Mouse (Mus musculus) activated CD4-positive, CD25-positive, alpha-beta regulatory T cell, adult 4 months (primary cell): ENCODE results near the gene Grin1. TPM values are rescaled to one million over a fixed set of nuclear protein-coding genes. Genes with fewer than 3 reads are reported as not detected.

Experiments used
- ATAC-seq: one replicate; pipeline ENCODE4 v1.8.0; 2017
- polyA plus RNA-seq, 2 experiments: library from polyadenylated mRNA; unstranded; fragments of 100-300 nt; shearing (Covaris generic); gene quantifications; one replicate each; pipeline ENCODE4 v1.2.1; 2017

Grin1 gene
- polyA plus RNA-seq, 2 experiments from 2014 or later, result not detected

GRCm38 (mm10) chr2:25252331-25252730 is 66.7 kb downstream of the Grin1 start:
- no peak for ATAC-seq

GRCm38 (mm10) chr2:25246183-25247072 is 72.6 kb downstream of the Grin1 start, which contains the start of gene AL732309.1:
Gene AL732309.1 (minus strand): TSS chr2:25246863.
- no peak for ATAC-seq

- no peak for ATAC-seq
These were observed 74.8 kb downstream of the Grin1 start for GRCm38 (mm10) chr2:25244144-25244543.

DNA sequence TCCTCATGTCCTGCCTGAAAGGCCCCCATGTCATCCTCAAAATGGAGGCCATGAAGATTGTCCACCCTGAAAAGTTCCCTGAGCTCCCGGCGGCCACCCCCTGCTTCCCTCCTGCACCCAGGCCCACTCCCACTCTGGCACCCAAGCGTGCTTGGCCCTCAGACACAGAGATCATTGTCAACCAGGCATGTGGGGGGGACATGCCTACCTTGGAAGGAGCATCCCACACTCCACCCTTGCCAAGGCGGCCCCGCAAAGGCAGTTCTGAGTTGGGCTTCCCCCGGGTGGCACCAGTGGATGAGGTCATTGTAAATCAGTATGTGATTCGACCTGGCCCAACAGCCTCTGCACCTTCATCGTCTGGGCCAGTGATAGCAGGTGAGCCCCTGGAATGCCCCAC is 75.6 kb downstream of the Grin1 start:
- ATAC-seq, result no peak

- peak; percentile 67 for ATAC-seq
These were observed 76.9 kb downstream of the Grin1 start, which contains the start of the genes Rnf208 and Cysrt1 for GRCm38 (mm10) chr2:25242101-25242506. Gene Rnf208 (plus strand): TSS chr2:25242255. Gene Cysrt1 (minus strand): TSS chr2:25242452.

DNA sequence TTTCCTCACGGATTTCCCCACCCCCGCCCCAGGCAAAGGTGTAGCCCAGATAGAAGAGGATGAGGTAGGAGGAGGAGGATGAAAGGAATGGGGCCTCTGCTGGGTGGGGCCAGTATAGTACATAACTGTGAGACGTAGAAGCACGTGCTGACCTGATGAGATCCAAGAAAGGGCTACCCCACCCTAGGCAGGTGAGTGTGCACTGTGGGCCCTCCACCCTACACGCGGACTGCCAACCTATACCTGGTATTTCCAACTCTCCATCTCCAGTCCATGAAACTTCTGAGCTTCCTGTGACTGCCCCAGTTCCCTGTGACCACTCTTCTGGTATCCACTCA is 77.6 kb downstream of the Grin1 start:
- ATAC-seq, result peak; percentile 42

Other genes with a start within 250 kb of the Grin1 start
- gene Entpd8, start 238.9 kb downstream of the Grin1 start, polyA plus RNA-seq, result not detected
- 1 to 10 TPM; 1.6 to 1.9 TPM for gene Noxa1, start 224.0 kb downstream of the Grin1 start, polyA plus RNA-seq
- 1 to 10 TPM in 1 of 2 experiments, under 1 TPM in 1; 0.61 to 1.2 TPM for gene Nrarp, start 138.4 kb downstream of the Grin1 start, polyA plus RNA-seq
- gene Tor4a, start 122.3 kb downstream of the Grin1 start, polyA plus RNA-seq, result 10 to 100 TPM; 51.4 to 89.5 TPM
- 10 to 100 TPM; 41.1 to 49.1 TPM for gene Nelfb, start 107.7 kb downstream of the Grin1 start, polyA plus RNA-seq
- gene Stpg3, start 104.5 kb downstream of the Grin1 start, polyA plus RNA-seq, result not detected
- not detected for gene Fam166a, start 100.4 kb downstream of the Grin1 start, polyA plus RNA-seq
- 100 to 1,000 TPM; 110 to 150 TPM for gene Tubb4b, start 94.5 kb downstream of the Grin1 start, polyA plus RNA-seq
- gene Slc34a3, start 84.8 kb downstream of the Grin1 start, polyA plus RNA-seq, result not detected
- not detected for gene Rnf224, start 82.4 kb downstream of the Grin1 start, polyA plus RNA-seq
- under 1 TPM in 1 of 2 experiments, not detected in 1; 0.58 TPM for gene Rnf208, start 76.9 kb downstream of the Grin1 start, polyA plus RNA-seq
- gene Cysrt1, start 76.7 kb downstream of the Grin1 start, polyA plus RNA-seq, result not detected
- 1 to 10 TPM; 3.6 to 4.2 TPM for gene AL732309.1, start 72.3 kb downstream of the Grin1 start, polyA plus RNA-seq
- 10 to 100 TPM; 10.8 to 13.0 TPM for gene Tmem203, start 63.7 kb downstream of the Grin1 start, polyA plus RNA-seq
- gene Tprn, start 56.6 kb downstream of the Grin1 start, polyA plus RNA-seq, result 10 to 100 TPM in 1 of 2 experiments, 1 to 10 TPM in 1; 5.5 to 12.4 TPM
- gene Ssna1, start 46.7 kb downstream of the Grin1 start, polyA plus RNA-seq, result 100 to 1,000 TPM; 127 to 134 TPM
- 10 to 100 TPM; 24.8 to 39.3 TPM for gene Anapc2, start 46.7 kb downstream of the Grin1 start, polyA plus RNA-seq
- not detected for gene Tmem210, start 31.0 kb downstream of the Grin1 start, polyA plus RNA-seq
- gene Lrrc26, start 29.3 kb downstream of the Grin1 start, polyA plus RNA-seq, result not detected
- gene Man1b1, start 13.2 kb upstream of the Grin1 start, polyA plus RNA-seq, result 10 to 100 TPM; 19.7 to 23.2 TPM
- 10 to 100 TPM; 10.3 to 13.9 TPM for gene Dpp7, start 37.2 kb upstream of the Grin1 start, polyA plus RNA-seq
- gene Uap1l1, start 46.5 kb upstream of the Grin1 start, polyA plus RNA-seq, result 10 to 100 TPM; 13.3 to 15.0 TPM
- gene Sapcd2, start 53.1 kb upstream of the Grin1 start, polyA plus RNA-seq, result 1 to 10 TPM; 1.8 to 2.6 TPM
- under 1 TPM in 1 of 2 experiments, not detected in 1; 0.17 TPM for gene Entpd2, start 76.7 kb upstream of the Grin1 start, polyA plus RNA-seq
- gene Npdc1, start 80.2 kb upstream of the Grin1 start, polyA plus RNA-seq, result 1 to 10 TPM; 1.2 to 1.7 TPM
- 10 to 100 TPM; 13.6 to 13.8 TPM for gene Fut7, start 104.1 kb upstream of the Grin1 start, polyA plus RNA-seq
- gene Abca2, start 109.5 kb upstream of the Grin1 start, polyA plus RNA-seq, result 10 to 100 TPM; 32.8 to 41.4 TPM
- gene Clic3, start 137.7 kb upstream of the Grin1 start, polyA plus RNA-seq, result 1 to 10 TPM; 2.0 to 2.2 TPM
- gene Paxx, start 141.9 kb upstream of the Grin1 start, polyA plus RNA-seq, result 10 to 100 TPM; 72.8 to 74.8 TPM
- gene Ptgds, start 150.9 kb upstream of the Grin1 start, polyA plus RNA-seq, result not detected
- gene Lcn12, start 174.7 kb upstream of the Grin1 start, polyA plus RNA-seq, result not detected
- gene Fbxw5, start 181.6 kb upstream of the Grin1 start, polyA plus RNA-seq, result 10 to 100 TPM; 51.3 to 71.1 TPM
- gene C8g, start 182.5 kb upstream of the Grin1 start, polyA plus RNA-seq, result 1 to 10 TPM; 3.1 to 3.2 TPM
- gene Traf2, start 227.8 kb upstream of the Grin1 start, polyA plus RNA-seq, result 10 to 100 TPM; 60.9 to 67.0 TPM
- 100 to 1,000 TPM; 290 to 402 TPM for gene Edf1, start 238.7 kb upstream of the Grin1 start, polyA plus RNA-seq